Mouse (Mus musculus): Measurements from ENCODE around the gene Nrcam. TPM values are rescaled to one million over a fixed set of nuclear protein-coding genes. Genes with fewer than 3 reads are reported as not detected.

Gene Nrcam
- polyA plus RNA-seq, 1 experiment from 2014 or later, result 50.1 TPM

- no peak overlapping the region for H3K9ac ChIP-seq (ENCODE audit: low read length)
- no peaks in the 10 kb centered on the region for H3K27me3 ChIP-seq (ENCODE audit: control insufficient read depth, insufficient read depth, low read length)
- no peaks in the 10 kb centered on the region for H3K9me3 ChIP-seq (ENCODE audit: control insufficient read depth, low read length)
- ATAC-seq (replicated peaks; ENCODE audit: low FRiP score), result no peak; the same call in 1 of the 2 replicates
- 75% methylated on average over 8 of the region's 8 CpGs for WGBS
- no peaks in the 10 kb centered on the region for H3K36me3 ChIP-seq (ENCODE audit: control insufficient read depth, insufficient read depth, low read length)
- no peak overlapping the region for H3K27ac ChIP-seq (ENCODE audit: low read depth, low read length)
- H3K4me2 ChIP-seq (ENCODE audit: low read depth, low read length, severe bottlenecking), result no peak overlapping the region
- no peak overlapping the region for H3K4me3 ChIP-seq (ENCODE audit: low read depth, low read length)
- H3K4me1 ChIP-seq (replicated peaks; ENCODE audit: control insufficient read depth, insufficient read depth, low read length), result no peaks in the 10 kb centered on the region
- no peak for DNase-seq (ENCODE audit: low spot score)
Measured at GRCm38 (mm10) chr12:44378431-44379161, 49.9 kb downstream of the Nrcam start.

- WGBS, result 92% methylated on average over 4 of the region's 4 CpGs
- no peak for ATAC-seq (replicated peaks; ENCODE audit: low FRiP score)
- Histone ChIP-seq H3K4me1 (replicated peaks; ENCODE audit: control insufficient read depth, insufficient read depth, low read length) (no peaks in the 10 kb centered on the region), H3K36me3 (ENCODE audit: control insufficient read depth, insufficient read depth, low read length) (no peaks in the 10 kb centered on the region), H3K27me3 (ENCODE audit: control insufficient read depth, insufficient read depth, low read length) (no peaks in the 10 kb centered on the region), H3K27ac (ENCODE audit: low read depth, low read length) (no peak overlapping the region), H3K9me3 (ENCODE audit: control insufficient read depth, low read length) (no peaks in the 10 kb centered on the region), H3K9ac (ENCODE audit: low read length) (no peak overlapping the region), H3K4me3 (ENCODE audit: low read depth, low read length) (no peak overlapping the region), H3K4me2 (ENCODE audit: low read depth, low read length, severe bottlenecking) (no peak overlapping the region)
- no peak for DNase-seq (ENCODE audit: low spot score)
Measured at GRCm38 (mm10) chr12:44380805-44381204, 52.1 kb downstream of the Nrcam start.

GRCm38 (mm10) chr12:44386398-44386797, 57.7 kb downstream of the Nrcam start:
- H3K9ac ChIP-seq (ENCODE audit: low read length), result no peak overlapping the region
- DNase-seq (ENCODE audit: low spot score) (no peak), ATAC-seq (replicated peaks; ENCODE audit: low FRiP score) (no peak)
- no peak overlapping the region for H3K4me2 ChIP-seq (ENCODE audit: low read depth, low read length, severe bottlenecking)
- H3K36me3 ChIP-seq (ENCODE audit: control insufficient read depth, insufficient read depth, low read length), result no peaks in the 10 kb centered on the region
- H3K27ac ChIP-seq (ENCODE audit: low read depth, low read length), result no peak overlapping the region
- no peak overlapping the region for H3K4me3 ChIP-seq (ENCODE audit: low read depth, low read length)
- peaks cover 4% of the 10 kb centered on the region for H3K4me1 ChIP-seq (replicated peaks; ENCODE audit: control insufficient read depth, insufficient read depth, low read length)
- no peaks in the 10 kb centered on the region for H3K9me3 ChIP-seq (ENCODE audit: control insufficient read depth, low read length)
- no peaks in the 10 kb centered on the region for H3K27me3 ChIP-seq (ENCODE audit: control insufficient read depth, insufficient read depth, low read length)
- 44% methylated on average over 7 of the region's 7 CpGs for WGBS

- no peak overlapping the region for H3K27ac ChIP-seq (ENCODE audit: low read depth, low read length)
- WGBS, result 10% methylated on average over 1 of the region's 1 CpGs
- no peaks in the 10 kb centered on the region for H3K36me3 ChIP-seq (ENCODE audit: control insufficient read depth, insufficient read depth, low read length)
- H3K9me3 ChIP-seq (ENCODE audit: control insufficient read depth, low read length), result no peaks in the 10 kb centered on the region
- no peaks in the 10 kb centered on the region for H3K27me3 ChIP-seq (ENCODE audit: control insufficient read depth, insufficient read depth, low read length)
- H3K4me1 ChIP-seq (replicated peaks; ENCODE audit: control insufficient read depth, insufficient read depth, low read length), result peaks cover 4% of the 10 kb centered on the region
- ATAC-seq (replicated peaks; ENCODE audit: low FRiP score), result no peak
- no peak overlapping the region for H3K4me3 ChIP-seq (ENCODE audit: low read depth, low read length)
- DNase-seq (ENCODE audit: low spot score), result no peak
- no peak overlapping the region for H3K4me2 ChIP-seq (ENCODE audit: low read depth, low read length, severe bottlenecking)
- no peak overlapping the region for H3K9ac ChIP-seq (ENCODE audit: low read length)
Measured at GRCm38 (mm10) chr12:44388220-44388619, 59.5 kb downstream of the Nrcam start.

- DNase-seq (ENCODE audit: low spot score) (no peak), ATAC-seq (replicated peaks; ENCODE audit: low FRiP score) (no peak)
- H3K27ac ChIP-seq (ENCODE audit: low read depth, low read length), result no peak overlapping the region
- H3K4me3 ChIP-seq (ENCODE audit: low read depth, low read length), result no peak overlapping the region
- H3K9ac ChIP-seq (ENCODE audit: low read length), result no peak overlapping the region
- H3K9me3 ChIP-seq (ENCODE audit: control insufficient read depth, low read length), result no peaks in the 10 kb centered on the region
- WGBS, result 72% methylated on average over 5 of the region's 5 CpGs
- no peak overlapping the region for H3K4me2 ChIP-seq (ENCODE audit: low read depth, low read length, severe bottlenecking)
- no peaks in the 10 kb centered on the region for H3K36me3 ChIP-seq (ENCODE audit: control insufficient read depth, insufficient read depth, low read length)
- no peaks in the 10 kb centered on the region for H3K27me3 ChIP-seq (ENCODE audit: control insufficient read depth, insufficient read depth, low read length)
- peaks cover 4% of the 10 kb centered on the region for H3K4me1 ChIP-seq (replicated peaks; ENCODE audit: control insufficient read depth, insufficient read depth, low read length)
Measured at GRCm38 (mm10) chr12:44390391-44391137, 61.9 kb downstream of the Nrcam start.

GRCm38 (mm10) chr12:44394901-44395300, 66.2 kb downstream of the Nrcam start:
- H3K4me3 ChIP-seq (ENCODE audit: low read depth, low read length), result no peak overlapping the region
- no peaks in the 10 kb centered on the region; the same call in 1 of the 2 replicates for H3K4me1 ChIP-seq (replicated peaks; ENCODE audit: control insufficient read depth, insufficient read depth, low read length)
- no peak for DNase-seq (ENCODE audit: low spot score)
- no peak overlapping the region for H3K27ac ChIP-seq (ENCODE audit: low read depth, low read length)
- no peaks in the 10 kb centered on the region for H3K36me3 ChIP-seq (ENCODE audit: control insufficient read depth, insufficient read depth, low read length)
- WGBS, result 86% methylated on average over 3 of the region's 3 CpGs
- ATAC-seq (replicated peaks; ENCODE audit: low FRiP score), result no peak
- H3K27me3 ChIP-seq (ENCODE audit: control insufficient read depth, insufficient read depth, low read length), result no peaks in the 10 kb centered on the region
- no peaks in the 10 kb centered on the region for H3K9me3 ChIP-seq (ENCODE audit: control insufficient read depth, low read length)
- H3K9ac ChIP-seq (ENCODE audit: low read length), result no peak overlapping the region
- no peak overlapping the region for H3K4me2 ChIP-seq (ENCODE audit: low read depth, low read length, severe bottlenecking)

GRCm38 (mm10) chr12:44397782-44398181, 69.1 kb downstream of the Nrcam start:
- Histone ChIP-seq H3K4me3 (ENCODE audit: low read depth, low read length) (no peak overlapping the region), H3K27ac (ENCODE audit: low read depth, low read length) (no peak overlapping the region), H3K9ac (ENCODE audit: low read length) (no peak overlapping the region), H3K9me3 (ENCODE audit: control insufficient read depth, low read length) (no peaks in the 10 kb centered on the region), H3K27me3 (ENCODE audit: control insufficient read depth, insufficient read depth, low read length) (no peaks in the 10 kb centered on the region), H3K4me2 (ENCODE audit: low read depth, low read length, severe bottlenecking) (no peak overlapping the region), H3K4me1 (replicated peaks; ENCODE audit: control insufficient read depth, insufficient read depth, low read length) (no peaks in the 10 kb centered on the region; the same call in 1 of the 2 replicates), H3K36me3 (ENCODE audit: control insufficient read depth, insufficient read depth, low read length) (no peaks in the 10 kb centered on the region)
- ATAC-seq (replicated peaks; ENCODE audit: low FRiP score) (peak; percentile 33; the same call in 1 of the 2 replicates), DNase-seq (ENCODE audit: low spot score) (no peak)
- 18% methylated on average over 5 of the region's 5 CpGs for WGBS

GRCm38 (mm10) chr12:44402134-44402533, 73.4 kb downstream of the Nrcam start:
- 69% methylated on average over 1 of the region's 1 CpGs for WGBS
- Histone ChIP-seq H3K9ac (ENCODE audit: low read length) (no peak overlapping the region), H3K4me3 (ENCODE audit: low read depth, low read length) (no peak overlapping the region), H3K4me2 (ENCODE audit: low read depth, low read length, severe bottlenecking) (no peak overlapping the region), H3K27ac (ENCODE audit: low read depth, low read length) (no peak overlapping the region), H3K9me3 (ENCODE audit: control insufficient read depth, low read length) (no peaks in the 10 kb centered on the region), H3K4me1 (replicated peaks; ENCODE audit: control insufficient read depth, insufficient read depth, low read length) (peaks cover 3% of the 10 kb centered on the region; the same call in 1 of the 2 replicates), H3K36me3 (ENCODE audit: control insufficient read depth, insufficient read depth, low read length) (no peaks in the 10 kb centered on the region), H3K27me3 (ENCODE audit: control insufficient read depth, insufficient read depth, low read length) (no peaks in the 10 kb centered on the region)
- no peak for ATAC-seq (replicated peaks; ENCODE audit: low FRiP score)
- no peak for DNase-seq (ENCODE audit: low spot score)
